12 mouse cellular contexts compared by ENCODE assay signal in the genomic region with DNA sequence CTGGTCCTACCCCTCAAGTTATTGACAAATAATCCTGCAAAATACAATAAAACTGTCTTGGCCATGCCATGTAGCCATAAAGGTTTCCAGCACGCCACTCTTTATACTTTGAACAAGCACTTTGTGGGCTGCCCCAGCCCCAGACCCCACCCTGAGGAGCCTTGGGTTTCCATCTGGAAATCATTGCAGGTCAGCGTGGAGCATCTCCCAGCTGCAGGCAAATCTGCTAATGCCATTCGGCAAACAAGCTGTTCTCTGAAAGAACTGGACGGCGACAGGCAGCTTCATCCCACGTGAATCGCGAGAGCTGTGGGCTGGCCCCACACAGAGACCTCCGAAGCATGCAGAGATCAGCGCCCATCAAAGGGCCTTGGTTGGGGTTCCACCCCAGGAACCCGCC. TPM values are rescaled to one million over a fixed set of nuclear protein-coding genes. Genes with fewer than 3 reads are reported as not detected.
DNase-seq lines count a peak whose midpoint lies in the region; ATAC-seq and TF ChIP-seq lines count a peak whose summit lies in the region.
"Had no signal": no experiment of that assay in that cellular context is flagged by ENCODE, and none has a peak within 500 bp of the region (broad histone marks: within the 10 kb centered on the region; RNA-seq: fewer than 3 reads in every experiment).

No protein-coding gene starts in this region.

- peak overlapping the region; percentile 46 for H3K27ac ChIP-seq in hindbrain, embryonic 16.5 days (ENCODE audit: low read depth, low read length)
- no peak overlapping the region for H3K27ac ChIP-seq in hindbrain, embryonic 13.5 days
- peak overlapping the region; percentile 28; the same call in 1 of the 2 replicates for H3K27ac ChIP-seq in stomach, embryonic 14.5 days (ENCODE audit: low read length)
- H3K27ac ChIP-seq in stomach, postnatal 0 days (replicated peaks): no peak overlapping the region; the same call in 1 of the 2 replicates
- H3K27ac ChIP-seq: neural tube, embryonic 12.5 days had no signal

- DNase-seq in cerebellum, postnatal 10 days: peak; percentile 27 to 28
- no peak for DNase-seq in cerebellum, postnatal 25 days
- DNase-seq in stomach, postnatal 0 days (ENCODE audit: low spot score): no peak
- no peak for DNase-seq in urinary bladder, postnatal 10 days (ENCODE audit: low spot score)
- DNase-seq in spleen, postnatal 10 days (ENCODE audit: low spot score in 2 of 2): no peak
- DNase-seq: lung, postnatal 4 days; thymus, postnatal 14 days had no signal

- H3K4me3 ChIP-seq in hindbrain, embryonic 16.5 days (ENCODE audit: low read length): no peak overlapping the region
- no peak overlapping the region for H3K4me3 ChIP-seq in hindbrain, embryonic 13.5 days
- no peak overlapping the region for H3K4me3 ChIP-seq in stomach, embryonic 14.5 days (ENCODE audit: low read depth, low read length)
- no peak overlapping the region for H3K4me3 ChIP-seq in stomach, postnatal 0 days (ENCODE audit: low read depth, low read length)
- H3K4me3 ChIP-seq: neural tube, embryonic 12.5 days had no signal

- peaks cover 16% of the 10 kb centered on the region for H3K4me1 ChIP-seq in hindbrain, embryonic 16.5 days (ENCODE audit: control insufficient read depth, insufficient read depth, low read depth, low read length)
- H3K4me1 ChIP-seq in hindbrain, embryonic 13.5 days (replicated peaks): peaks cover 45% of the 10 kb centered on the region
- peaks cover 24% of the 10 kb centered on the region; the same call in 1 of the 2 replicates for H3K4me1 ChIP-seq in stomach, embryonic 14.5 days (ENCODE audit: control insufficient read depth, insufficient read depth, low read length)
- H3K4me1 ChIP-seq in stomach, postnatal 0 days (replicated peaks; ENCODE audit: control insufficient read depth, insufficient read depth): no peaks in the 10 kb centered on the region; the same call in 1 of the 2 replicates

- no peak for TF ChIP-seq CTCF in stomach, postnatal 0 days (IDR thresholded peaks at IDR 0.05; ENCODE audit: low read depth)

- no peak for TF ChIP-seq EP300 in stomach, postnatal 0 days (optimal IDR thresholded peaks at IDR 0.05)

- no peaks in the 10 kb centered on the region for H3K9me3 ChIP-seq in hindbrain, embryonic 16.5 days (ENCODE audit: control insufficient read depth, low read length)
- H3K9me3 ChIP-seq in hindbrain, embryonic 13.5 days: no peaks in the 10 kb centered on the region; the same call in 1 of the 2 replicates
- H3K9me3 ChIP-seq in stomach, embryonic 14.5 days (ENCODE audit: control insufficient read depth, low read depth, low read length): no peaks in the 10 kb centered on the region
- no peaks in the 10 kb centered on the region for H3K9me3 ChIP-seq in stomach, postnatal 0 days (ENCODE audit: control insufficient read depth, low read length)
- H3K9me3 ChIP-seq: neural tube, embryonic 12.5 days had no signal

- no peaks in the 10 kb centered on the region for H3K36me3 ChIP-seq in hindbrain, embryonic 16.5 days (ENCODE audit: control insufficient read depth, insufficient read depth, low read length)
- 0 out of 2 replicates have a peak, but pooled peaks cover 3% of the 10 kb centered on the region for H3K36me3 ChIP-seq in hindbrain, embryonic 13.5 days
- H3K36me3 ChIP-seq in stomach, embryonic 14.5 days (ENCODE audit: control insufficient read depth, insufficient read depth, low read length): no peaks in the 10 kb centered on the region
- H3K36me3 ChIP-seq in stomach, postnatal 0 days (ENCODE audit: control insufficient read depth, insufficient read depth, low read length): no peaks in the 10 kb centered on the region

- WGBS in hindbrain, embryonic 16.5 days: 27% methylated on average over 11 of the region's 11 CpGs
- WGBS in hindbrain, embryonic 13.5 days: 36% methylated on average over 11 of the region's 11 CpGs
- WGBS in stomach, embryonic 14.5 days: 49% methylated on average over 11 of the region's 11 CpGs
- WGBS in stomach, postnatal 0 days: 56% methylated on average over 11 of the region's 11 CpGs

- no peak for ATAC-seq in hindbrain, embryonic 16.5 days
- no peak for ATAC-seq in hindbrain, embryonic 13.5 days (ENCODE audit: low FRiP score)
- ATAC-seq in stomach, embryonic 14.5 days (ENCODE audit: insufficient number of reproducible peaks, insufficient read depth, low FRiP score, low read depth): no peak
- ATAC-seq in stomach, postnatal 0 days (ENCODE audit: low FRiP score, low TSS enrichment): no peak
- ATAC-seq: inflammation-experienced regulatory T-cells, adult 6 months had no signal

- no peak overlapping the region for H3K4me2 ChIP-seq in hindbrain, embryonic 16.5 days (ENCODE audit: low read length)
- no peak overlapping the region for H3K4me2 ChIP-seq in hindbrain, embryonic 13.5 days
- H3K4me2 ChIP-seq in stomach, embryonic 14.5 days (replicated peaks; ENCODE audit: low read depth, low read length): no peak overlapping the region
- H3K4me2 ChIP-seq in stomach, postnatal 0 days (replicated peaks; ENCODE audit: low read depth): no peak overlapping the region
- H3K4me2 ChIP-seq: neural tube, embryonic 12.5 days had no signal

- no peaks in the 10 kb centered on the region for H3K27me3 ChIP-seq in hindbrain, embryonic 16.5 days (replicated peaks; ENCODE audit: control insufficient read depth, insufficient read depth, low read length)
- no peaks in the 10 kb centered on the region for H3K27me3 ChIP-seq in hindbrain, embryonic 13.5 days
- no peaks in the 10 kb centered on the region for H3K27me3 ChIP-seq in stomach, embryonic 14.5 days (ENCODE audit: control insufficient read depth, insufficient read depth, low read length)
- H3K27me3 ChIP-seq in stomach, postnatal 0 days (ENCODE audit: control insufficient read depth, insufficient read depth, low read length): no peaks in the 10 kb centered on the region
- H3K27me3 ChIP-seq: neural tube, embryonic 12.5 days had no signal

- peak overlapping the region; percentile 6; the same call in 1 of the 2 replicates for H3K9ac ChIP-seq in hindbrain, embryonic 16.5 days (ENCODE audit: low read depth, low read length)
- H3K9ac ChIP-seq in hindbrain, embryonic 13.5 days: no peak overlapping the region
- H3K9ac ChIP-seq in stomach, embryonic 14.5 days (replicated peaks; ENCODE audit: low read depth, low read length): no peak overlapping the region
- H3K9ac ChIP-seq in stomach, postnatal 0 days (ENCODE audit: low read length): no peak overlapping the region
- H3K9ac ChIP-seq: neural tube, embryonic 12.5 days had no signal

RNA-seq across cellular contexts. Expression of a gene that starts 34.2 kb away (rescaled TPM):
- polyA plus RNA-seq in hindbrain, embryonic 16.5 days (2015; fragmentation: Nextera tagmentation; extraction: Ambion mirVana): 26.4 and 41.9 TPM in 2 replicates
- 53.1 and 62.7 TPM in 2 replicates for polyA plus RNA-seq in hindbrain, embryonic 13.5 days (2015; fragmentation: Nextera tagmentation; extraction: Ambion mirVana)
- 49.8 and 56.3 TPM in 2 replicates for polyA plus RNA-seq in stomach, embryonic 14.5 days (2014; fragmentation: Nextera tagmentation; extraction: Ambion mirVana)
- polyA plus RNA-seq in stomach, postnatal 0 days (2015; fragmentation: Nextera tagmentation; extraction: Ambion mirVana): 26.3 and 26.6 TPM in 2 replicates

Comparison
In these comparisons a context has a peak if more than half of its experiments do, and no peak if none do; other contexts are left out.
1. DNase-seq: peak in cerebellum, postnatal 10 days (2 of 2); none in cerebellum, postnatal 25 days (0 of 2), stomach, postnatal 0 days (single experiment), urinary bladder, postnatal 10 days (single experiment) and spleen, postnatal 10 days (0 of 2).
2. H3K27ac ChIP-seq: peak in hindbrain, embryonic 16.5 days (single experiment) and stomach, embryonic 14.5 days (single experiment); none in hindbrain, embryonic 13.5 days (single experiment) and stomach, postnatal 0 days (single experiment).